Mouse (Mus musculus) C2C12 (cell line): ENCODE results near the gene Rbfox2.
A peak's percentile ranks its signal among the peaks of the same experiment; 100 is the strongest.

Experiments
- CTCF ChIP-seq: IDR thresholded peaks from one replicate; pipeline ENCODE4 v1.5.1; 2011; ENCODE audit not compliant: control insufficient read depth, insufficient read depth, insufficient read length
- MAX ChIP-seq: IDR thresholded peaks from one replicate; pipeline ENCODE4 v1.6.1; 2011; ENCODE audit warnings: mild to moderate bottlenecking, control low read depth
- MYOD1 ChIP-seq: IDR thresholded peaks from one replicate; pipeline ENCODE4 v1.6.1; 2011; ENCODE audit warnings: low read depth; ENCODE audit not compliant: control insufficient read depth, insufficient read length
- USF1 ChIP-seq: IDR thresholded peaks from one replicate; pipeline ENCODE4 v1.6.1; 2011; ENCODE audit warnings: low read depth, mild to moderate bottlenecking, control low read depth, moderate library complexity

DNA sequence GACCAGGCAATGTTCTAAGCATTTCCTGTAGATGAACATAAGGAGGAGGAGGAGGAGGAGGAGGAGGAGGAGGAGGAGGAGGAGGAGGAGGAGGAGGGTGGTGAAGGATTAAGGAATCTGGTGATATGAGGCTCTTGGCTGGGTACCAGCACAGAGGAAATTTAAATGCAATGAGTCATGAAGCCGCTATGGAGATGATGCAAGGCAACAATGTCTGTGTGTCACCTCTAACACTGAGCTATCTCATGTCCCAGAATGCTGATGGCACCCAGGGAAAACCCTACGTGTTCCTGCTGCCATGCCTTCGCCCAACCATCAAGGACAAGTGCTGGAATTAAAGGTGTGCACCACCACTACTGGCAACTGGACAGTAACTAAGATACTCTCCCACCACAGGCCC lies 237.8 kb downstream of the Rbfox2 start:
- TF ChIP-seq USF1: no peak
- TF ChIP-seq CTCF: no peak
- TF ChIP-seq MAX: peak; percentile 85
- TF ChIP-seq MYOD1: peak; percentile 28
